Mouse (Mus musculus) embryonic facial prominence, embryonic 13.5 days (tissue): Measurements from ENCODE around the gene Ift81. TPM values are rescaled to one million over a fixed set of nuclear protein-coding genes. Genes with fewer than 3 reads are reported as not detected.

Source experiments
- ATAC-seq: fragments of 200-750 bp; cut with Nextera tagmentation; 2 replicates; pipeline ENCODE4 v1.8.0; 2017; ENCODE audit warnings: low read depth; ENCODE audit not compliant: insufficient number of reproducible peaks, insufficient read depth, low FRiP score, low TSS enrichment
- H3K27ac ChIP-seq: fragments of 300-500 bp; sonication (generic); 2 replicates; pipeline ENCODE4 v1.5.1; 2015; ENCODE audit warnings: moderate library complexity, mild to moderate bottlenecking, inconsistent platforms
- H3K27me3 ChIP-seq: fragments of 300-500 bp; sonication (generic); 2 replicates; pipeline ENCODE4 v1.6.1; 2015; ENCODE audit warnings: mild to moderate bottlenecking, inconsistent platforms
- H3K36me3 ChIP-seq: fragments of 300-500 bp; sonication (generic); 2 replicates; pipeline ENCODE4 v1.6.1; 2015; ENCODE audit warnings: mild to moderate bottlenecking, inconsistent platforms
- H3K4me1 ChIP-seq: fragments of 300-500 bp; sonication (generic); 2 replicates; pipeline ENCODE4 v1.6.1; 2015; ENCODE audit warnings: inconsistent platforms
- H3K4me2 ChIP-seq: fragments of 300-500 bp; sonication (generic); 2 replicates; pipeline ENCODE4 v1.6.1; 2015; ENCODE audit warnings: moderate library complexity, mild to moderate bottlenecking, inconsistent platforms
- H3K4me3 ChIP-seq: fragments of 300-500 bp; sonication (generic); 2 replicates; pipeline ENCODE4 v1.5.1; 2015; ENCODE audit warnings: mild to moderate bottlenecking, inconsistent platforms
- H3K9ac ChIP-seq: fragments of 300-500 bp; sonication (generic); 2 replicates; pipeline ENCODE4 v1.6.1; 2015; ENCODE audit warnings: mild to moderate bottlenecking, inconsistent platforms
- H3K9me3 ChIP-seq: fragments of 300-500 bp; sonication (generic); 2 replicates; pipeline ENCODE4 v1.6.1; 2016; ENCODE audit warnings: inconsistent platforms
- WGBS: fragments of 180-500 bp; shearing (Covaris S2); methylation state at CpG from one replicate; pipeline ENCODE4 v1.1.7; 2015; ENCODE audit warnings: mixed read lengths; 5-methylcytosine and 5-hydroxymethylcytosine counted together
- polyA plus RNA-seq: library from polyadenylated mRNA; unstranded; fragments of >200 nt; fragmentation: Nextera tagmentation; extraction: Ambion mirVana; gene quantifications from 2 replicates; pipeline ENCODE4 v1.2.1, GENCODE M21; 2015

The Ift81 gene
- polyA plus RNA-seq, 1 experiment from 2014 or later: 49.9 TPM

GRCm38 (mm10) chr5:122525238-122525931 is 88.9 kb downstream of the Ift81 start:
- Histone ChIP-seq H3K36me3 (no peaks in the 10 kb centered on the region), H3K9ac (peak overlapping the region; percentile 27; the same call in 1 of the 2 replicates), H3K4me3 (no peak overlapping the region), H3K27ac (0 out of 2 replicates have a peak overlapping the region, but pooled peaks have one; percentile 2), H3K27me3 (no peaks in the 10 kb centered on the region), H3K4me2 (no peak overlapping the region), H3K4me1 (peaks cover 49% of the 10 kb centered on the region), H3K9me3 (no peaks in the 10 kb centered on the region)
- WGBS: 83% methylated on average over 13 of the region's 14 CpGs
- ATAC-seq: no peak

- Histone ChIP-seq H3K4me3 (no peak overlapping the region), H3K9ac (peak overlapping the region; percentile 27; the same call in 1 of the 2 replicates), H3K4me1 (peaks cover 43% of the 10 kb centered on the region), H3K27ac (0 out of 2 replicates have a peak overlapping the region, but pooled peaks have one; percentile 2), H3K27me3 (no peaks in the 10 kb centered on the region), H3K36me3 (no peaks in the 10 kb centered on the region), H3K4me2 (no peak overlapping the region), H3K9me3 (no peaks in the 10 kb centered on the region)
- ATAC-seq: no peak
- 88% methylated on average over 4 of the region's 4 CpGs for WGBS
Observed at GRCm38 (mm10) chr5:122524854-122525237, 89.5 kb downstream of the Ift81 start.

DNA sequence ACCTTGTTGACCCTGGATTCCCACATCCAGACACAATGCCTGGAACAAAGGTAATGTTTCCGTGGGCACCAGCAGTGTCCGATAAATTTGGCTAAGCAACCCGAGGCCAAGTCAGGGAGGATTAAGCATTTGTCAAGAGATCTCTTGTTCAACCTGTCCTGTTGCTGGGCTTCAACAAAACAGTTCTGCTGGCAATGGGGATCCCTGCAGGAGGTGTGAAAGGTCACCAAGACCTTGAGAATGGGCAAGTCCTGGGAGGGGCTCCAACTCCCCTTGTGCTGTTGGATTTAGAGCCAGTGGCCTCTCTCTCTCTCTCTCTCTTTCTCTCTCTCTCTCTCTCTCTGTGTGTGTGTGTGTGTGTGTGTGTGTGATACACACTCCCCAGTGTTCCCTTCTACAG is 90.1 kb downstream of the Ift81 start:
- no peak for ATAC-seq
- no peaks in the 10 kb centered on the region for H3K9me3 ChIP-seq
- no peak overlapping the region for H3K9ac ChIP-seq
- H3K27ac ChIP-seq: no peak overlapping the region
- H3K4me2 ChIP-seq: no peak overlapping the region
- WGBS: 77% methylated on average over 3 of the region's 3 CpGs
- no peak overlapping the region for H3K4me3 ChIP-seq
- peaks cover 43% of the 10 kb centered on the region for H3K4me1 ChIP-seq
- H3K27me3 ChIP-seq: no peaks in the 10 kb centered on the region
- H3K36me3 ChIP-seq: no peaks in the 10 kb centered on the region

DNA sequence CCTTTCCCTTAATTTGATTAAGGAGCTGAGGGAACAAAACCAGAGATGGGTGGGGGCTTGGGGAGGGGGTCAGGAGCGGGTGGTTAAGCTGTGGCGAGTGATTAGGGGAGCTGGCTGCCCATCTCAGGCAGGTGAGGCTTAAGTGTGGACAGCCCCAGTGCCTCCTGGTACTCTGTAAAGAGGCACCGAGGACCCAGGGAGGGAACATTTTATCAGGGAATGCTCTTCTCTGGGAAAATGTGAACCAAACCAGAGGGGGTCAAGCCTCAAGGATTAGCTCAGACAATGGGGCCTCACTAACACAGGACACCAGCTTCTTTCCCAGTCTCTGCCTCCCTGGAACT is 93.2 kb downstream of the Ift81 start:
- WGBS: 36% methylated on average over 3 of the region's 3 CpGs

DNA sequence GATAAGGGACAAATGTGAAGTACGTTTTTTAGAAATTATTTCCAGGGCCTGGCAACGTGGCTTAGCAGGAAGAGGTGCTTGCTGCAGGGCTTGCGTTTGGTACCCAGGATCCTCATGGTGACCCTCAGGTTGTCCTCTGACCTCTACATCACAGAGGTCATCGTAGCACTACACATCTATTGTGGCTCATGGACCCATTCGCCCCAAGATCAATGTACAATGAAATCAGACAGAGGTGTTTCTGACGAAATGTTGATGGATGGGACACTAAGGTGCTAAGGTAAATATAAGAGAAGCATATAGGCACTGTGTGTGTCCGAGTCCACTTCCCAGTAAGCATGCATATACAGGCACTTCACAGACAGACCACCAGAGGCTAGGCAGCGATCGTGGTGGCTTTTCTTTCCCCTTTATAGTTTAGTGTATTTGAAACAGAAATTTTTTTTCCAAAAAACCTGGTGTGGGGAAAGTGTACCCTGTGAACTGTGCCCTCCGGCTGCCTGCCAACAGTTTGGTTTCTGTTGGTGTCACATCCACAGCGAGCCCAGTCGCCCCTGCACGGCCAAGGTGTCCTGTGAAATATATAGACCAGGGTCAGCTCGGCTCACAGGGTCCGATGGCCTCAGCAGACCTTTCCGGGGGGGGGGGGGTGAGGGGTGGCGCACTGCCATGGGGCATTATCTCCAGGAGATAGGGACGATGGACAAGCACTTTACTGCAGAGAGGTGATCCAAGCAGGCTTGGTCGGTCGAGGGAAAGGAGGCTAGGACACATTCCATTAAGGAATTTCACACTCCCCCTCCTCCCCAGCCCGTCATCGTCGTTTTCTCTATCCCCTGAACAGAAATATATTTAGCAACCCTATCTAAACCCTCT is 93.8 kb downstream of the Ift81 start:
- Histone ChIP-seq H3K9ac (no peak overlapping the region), H3K27ac (no peak overlapping the region), H3K27me3 (no peaks in the 10 kb centered on the region), H3K4me2 (no peak overlapping the region), H3K4me1 (peaks cover 21% of the 10 kb centered on the region), H3K9me3 (no peaks in the 10 kb centered on the region), H3K4me3 (no peak overlapping the region), H3K36me3 (no peaks in the 10 kb centered on the region)
- 60% methylated on average over 23 of the region's 23 CpGs for WGBS
- no peak for ATAC-seq

More for the DNA sequence above, 93.2 kb downstream of the Ift81 start:
- no peaks in the 10 kb centered on the region for H3K9me3 ChIP-seq
- H3K4me3 ChIP-seq: no peak overlapping the region
- no peak for ATAC-seq
- no peaks in the 10 kb centered on the region for H3K27me3 ChIP-seq
- H3K4me2 ChIP-seq: no peak overlapping the region
- H3K4me1 ChIP-seq: peaks cover 21% of the 10 kb centered on the region
- H3K27ac ChIP-seq: no peak overlapping the region
- no peak overlapping the region for H3K9ac ChIP-seq
- no peaks in the 10 kb centered on the region for H3K36me3 ChIP-seq

DNA sequence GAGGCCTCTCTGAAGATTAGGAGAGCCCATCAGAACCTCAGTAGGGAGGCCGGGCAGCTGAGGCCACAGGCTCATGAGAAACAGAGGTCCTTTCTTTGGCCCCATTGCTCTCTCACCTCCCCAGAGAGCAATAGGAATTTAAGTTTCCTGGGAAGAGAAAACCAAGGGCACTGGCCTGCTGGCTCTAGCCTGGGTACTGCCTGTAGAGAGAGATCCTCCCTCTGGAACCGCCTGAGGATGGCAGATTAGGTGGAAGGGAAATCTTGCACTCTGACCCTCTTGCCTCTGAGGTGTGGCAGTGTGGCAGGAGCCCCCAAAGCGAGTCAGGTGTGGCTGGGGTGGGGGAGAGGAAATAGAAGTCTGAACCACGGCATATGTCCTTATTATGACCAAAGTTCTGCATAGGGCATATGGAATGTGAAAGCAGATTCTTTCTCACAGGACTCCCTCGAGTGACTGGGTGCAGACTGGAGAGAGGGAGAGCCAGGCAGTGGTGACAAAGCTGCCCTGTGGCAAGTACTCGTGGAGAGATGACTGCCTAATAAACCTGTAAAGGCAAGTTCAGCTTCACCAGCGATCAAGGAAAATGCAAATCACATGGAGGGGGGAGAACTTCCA is 95.2 kb downstream of the Ift81 start:
- Histone ChIP-seq H3K4me2 (no peak overlapping the region), H3K4me3 (no peak overlapping the region), H3K27me3 (no peaks in the 10 kb centered on the region), H3K9ac (peak overlapping the region; percentile 6; the same call in 1 of the 2 replicates), H3K4me1 (peaks cover 22% of the 10 kb centered on the region), H3K36me3 (no peaks in the 10 kb centered on the region), H3K9me3 (no peaks in the 10 kb centered on the region), H3K27ac (peak overlapping the region; percentile 22; the same call in 1 of the 2 replicates)
- WGBS: 46% methylated on average over 7 of the region's 7 CpGs
- no peak for ATAC-seq

DNA sequence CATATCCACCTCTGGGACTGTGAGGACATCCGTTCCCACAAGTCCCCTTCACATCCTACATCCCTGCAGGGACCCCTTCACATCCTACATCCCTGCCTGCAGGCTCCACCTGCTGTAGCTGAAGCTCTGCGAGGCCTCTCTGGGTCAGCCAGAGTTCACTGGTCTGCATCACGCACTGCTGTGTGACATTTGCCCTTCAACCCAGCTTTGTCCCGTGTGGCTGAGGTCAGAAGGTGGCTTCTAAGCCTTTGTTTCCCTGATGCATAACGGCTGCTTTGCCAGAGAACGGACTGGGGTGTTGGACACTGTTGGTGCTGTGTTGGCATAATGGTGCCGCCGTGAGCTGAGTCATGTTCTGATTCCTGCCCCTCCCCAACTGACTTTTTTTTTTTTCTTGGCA is 96.1 kb downstream of the Ift81 start:
- no peaks in the 10 kb centered on the region for H3K9me3 ChIP-seq
- H3K27me3 ChIP-seq: no peaks in the 10 kb centered on the region
- H3K9ac ChIP-seq: no peak overlapping the region
- no peak overlapping the region for H3K4me2 ChIP-seq
- no peak overlapping the region for H3K27ac ChIP-seq
- H3K4me1 ChIP-seq: peaks cover 30% of the 10 kb centered on the region
- 40% methylated on average over 8 of the region's 8 CpGs for WGBS
- H3K4me3 ChIP-seq: no peak overlapping the region
- H3K36me3 ChIP-seq: no peaks in the 10 kb centered on the region
- ATAC-seq: no peak

- Histone ChIP-seq H3K27ac (no peak overlapping the region), H3K36me3 (no peaks in the 10 kb centered on the region)
- ATAC-seq: no peak
Observed at GRCm38 (mm10) chr5:122516901-122517300, 97.4 kb downstream of the Ift81 start.

DNA sequence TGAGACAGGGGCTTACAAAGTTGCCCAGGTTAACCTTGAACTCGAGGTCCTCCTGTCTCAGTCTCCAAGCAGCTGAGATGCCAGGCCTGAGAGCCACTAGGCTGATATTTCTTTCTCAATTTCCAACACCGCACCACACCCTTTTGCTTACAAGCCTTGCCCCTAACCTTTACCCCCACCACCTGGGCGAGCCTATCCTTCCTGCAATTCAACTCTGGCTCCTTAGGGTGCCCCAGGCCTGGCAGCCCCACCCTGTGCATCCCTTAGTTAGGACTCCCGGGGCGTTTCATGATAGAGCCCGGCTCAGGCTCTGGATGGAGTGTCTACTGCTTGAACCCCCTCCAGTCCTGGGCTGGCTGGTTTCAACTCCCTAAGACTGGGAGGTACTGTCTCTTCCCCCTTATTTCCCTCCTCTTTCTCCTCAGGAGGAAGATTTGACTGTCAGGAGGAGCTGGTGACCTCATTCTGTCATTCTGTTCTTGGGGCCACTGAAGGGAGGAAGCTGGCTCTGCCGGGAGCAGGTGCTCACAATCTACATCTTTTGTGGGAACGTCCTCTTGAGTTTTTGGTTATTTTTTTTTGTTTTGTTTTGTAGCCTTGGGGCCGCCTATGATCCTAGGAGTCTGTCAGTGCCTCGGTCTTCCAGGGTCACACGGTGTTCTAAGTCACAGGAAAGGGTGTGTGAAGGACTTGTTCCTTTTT is 98.1 kb downstream of the Ift81 start:
- Histone ChIP-seq H3K4me3 (no peak overlapping the region), H3K27ac (no peak overlapping the region), H3K27me3 (no peaks in the 10 kb centered on the region), H3K9ac (no peak overlapping the region), H3K4me2 (no peak overlapping the region), H3K9me3 (no peaks in the 10 kb centered on the region), H3K36me3 (no peaks in the 10 kb centered on the region), H3K4me1 (peaks cover 42% of the 10 kb centered on the region)
- no peak for ATAC-seq
- 70% methylated on average over 11 of the region's 11 CpGs for WGBS

More at GRCm38 (mm10) chr5:122516901-122517300, 97.4 kb downstream of the Ift81 start:
- H3K4me1 ChIP-seq: peaks cover 36% of the 10 kb centered on the region
- no peak overlapping the region for H3K4me3 ChIP-seq
- no peak overlapping the region for H3K9ac ChIP-seq
- no peaks in the 10 kb centered on the region for H3K27me3 ChIP-seq
- no peak overlapping the region for H3K4me2 ChIP-seq
- 86% methylated on average over 5 of the region's 5 CpGs for WGBS
- H3K9me3 ChIP-seq: no peaks in the 10 kb centered on the region

- H3K27ac ChIP-seq: peak overlapping the region; percentile 51; the same call in 1 of the 2 replicates
- no peaks in the 10 kb centered on the region for H3K36me3 ChIP-seq
- H3K4me2 ChIP-seq: peak overlapping the region; percentile 39
- H3K9me3 ChIP-seq: no peaks in the 10 kb centered on the region
- H3K9ac ChIP-seq: no peak overlapping the region
- peaks cover 38% of the 10 kb centered on the region for H3K4me1 ChIP-seq
- ATAC-seq: no peak
- no peak overlapping the region for H3K4me3 ChIP-seq
- 34% methylated on average over 8 of the region's 8 CpGs for WGBS
- no peaks in the 10 kb centered on the region for H3K27me3 ChIP-seq
Observed at GRCm38 (mm10) chr5:122514127-122514521, 100.2 kb downstream of the Ift81 start.
